Mouse (Mus musculus): Measurements from ENCODE around the gene Pum2. TPM values are rescaled to one million over a fixed set of nuclear protein-coding genes. Genes with fewer than 3 reads are reported as not detected.

Pum2 gene
- 164 and 199 TPM in 2 replicates for total RNA-seq (2023)

GRCm38 (mm10) chr12:8673974-8674306 lies at the start of gene Pum2:
Gene Pum2, plus strand, starts transcription at chr12:8674134.

GRCm38 (mm10) chr12:8770946-8771843 lies 97.3 kb downstream of the Pum2 start, which contains the start of gene Sdc1:
Gene Sdc1, plus strand, starts transcription at chr12:8771323.

Other genes starting within 250 kb of the Pum2 start
- gene Rhob, start 174.1 kb upstream of the Pum2 start, total RNA-seq (2023) = 700 and 994 TPM in 2 replicates
- not detected in 2 replicates for gene Slc7a15, start 75.1 kb upstream of the Pum2 start, total RNA-seq (2023)
- 0.85 and 2.8 TPM in 2 replicates for gene Sdc1, start 97.2 kb downstream of the Pum2 start, total RNA-seq (2023)
- 79.4 and 90.1 TPM in 2 replicates for gene Laptm4a, start 247.5 kb downstream of the Pum2 start, total RNA-seq (2023)

All from neutrophil, adult 65 days (primary cell).